Mouse (Mus musculus): ENCODE results near the gene Slc41a1.
"Not testable (repeated sequence)": the region's sequence is repeated elsewhere in the genome, so short reads cannot be mapped to it uniquely, and the experiment has no call there.

Slc41a1 gene

GRCm38 (mm10) chr1:131827207-131827786 lies at the start of gene Slc41a1:
Slc41a1 (plus strand) TSS chr1:131827493.
- peak; percentile 76 for DNase-seq (ENCODE audit: low read depth)

DNA sequence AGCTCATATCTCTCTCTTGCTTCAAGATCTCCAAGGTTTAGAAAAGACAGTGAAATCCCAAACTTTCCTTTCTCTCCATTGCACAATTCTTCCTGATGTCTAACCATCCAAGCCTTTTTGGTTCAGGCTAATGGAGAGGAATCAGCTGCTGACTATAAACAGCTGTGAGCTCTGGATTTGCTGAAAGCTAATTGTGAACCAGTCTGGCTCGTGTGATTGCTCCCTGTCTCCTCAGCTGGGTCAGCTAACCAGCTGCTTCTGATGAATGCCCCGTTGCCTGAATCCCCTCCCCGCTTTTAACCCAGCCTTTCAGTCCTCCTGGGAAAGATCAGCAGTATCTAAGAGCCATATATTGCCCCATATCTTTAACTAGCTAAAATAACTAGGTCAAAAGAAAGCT lies 32.7 kb upstream of the Slc41a1 start:
- no peak for DNase-seq (ENCODE audit: low read depth)

- DNase-seq (ENCODE audit: low read depth): no peak
Measured at GRCm38 (mm10) chr1:131795171-131795570, 32.1 kb upstream of the Slc41a1 start.

- no peak for DNase-seq (ENCODE audit: low read depth)
Measured at GRCm38 (mm10) chr1:131797202-131797909, 29.9 kb upstream of the Slc41a1 start, which contains the start of gene Pm20d1. Pm20d1 (plus strand) TSS chr1:131797381.

DNA sequence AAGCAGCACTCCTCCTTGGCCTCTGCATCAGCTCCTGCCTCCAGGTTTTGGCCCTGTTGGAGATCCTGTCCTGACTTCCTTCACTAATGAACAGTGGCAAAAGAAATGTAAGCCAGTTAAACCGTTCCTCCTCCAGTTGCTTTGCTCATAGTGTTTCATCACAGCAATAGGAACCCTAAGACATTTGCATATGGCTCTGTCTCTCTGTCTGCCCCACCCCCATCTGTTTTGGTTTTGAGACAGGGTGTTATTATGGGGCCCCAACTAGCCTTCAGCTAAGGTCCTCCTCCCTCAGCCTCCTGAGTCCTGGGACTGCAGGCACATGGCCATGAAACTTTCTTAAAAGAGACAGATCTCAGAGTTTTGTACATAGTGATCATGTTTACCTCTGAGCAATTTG lies 27.3 kb upstream of the Slc41a1 start:
- DNase-seq (ENCODE audit: low read depth): no peak

- DNase-seq (ENCODE audit: low read depth): no peak
Measured at GRCm38 (mm10) chr1:131801071-131801470, 26.2 kb upstream of the Slc41a1 start.

- no peak for DNase-seq (ENCODE audit: low read depth)
Measured at GRCm38 (mm10) chr1:131802652-131803051, 24.6 kb upstream of the Slc41a1 start.

GRCm38 (mm10) chr1:131804166-131804565 lies 23.1 kb upstream of the Slc41a1 start:
- DNase-seq (ENCODE audit: low read depth): no peak

DNA sequence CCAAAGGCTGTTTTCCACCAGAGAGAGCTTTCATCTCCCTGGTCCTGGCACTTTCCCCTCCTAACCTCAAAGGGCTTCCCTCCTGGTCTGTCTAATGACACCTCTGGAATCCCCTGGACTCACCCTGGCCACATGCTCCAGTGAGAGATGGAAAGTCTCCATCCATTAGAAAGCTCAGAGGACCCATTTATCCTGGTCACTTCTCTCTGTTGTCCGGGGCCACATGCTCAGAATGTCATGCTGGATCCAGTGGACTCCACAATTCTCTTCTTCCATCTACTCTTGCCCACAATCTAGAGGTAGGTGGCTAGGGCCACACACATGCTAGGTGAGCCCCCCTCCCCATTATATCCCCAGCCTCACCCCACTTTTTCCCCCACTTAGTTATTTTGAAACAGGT lies 18.3 kb upstream of the Slc41a1 start:
- DNase-seq (ENCODE audit: low read depth): no peak

- DNase-seq (ENCODE audit: low read depth): no peak
Measured at GRCm38 (mm10) chr1:131809651-131810050, 17.6 kb upstream of the Slc41a1 start.

GRCm38 (mm10) chr1:131811393-131811792 lies 15.9 kb upstream of the Slc41a1 start:
- DNase-seq (ENCODE audit: low read depth): no peak

DNA sequence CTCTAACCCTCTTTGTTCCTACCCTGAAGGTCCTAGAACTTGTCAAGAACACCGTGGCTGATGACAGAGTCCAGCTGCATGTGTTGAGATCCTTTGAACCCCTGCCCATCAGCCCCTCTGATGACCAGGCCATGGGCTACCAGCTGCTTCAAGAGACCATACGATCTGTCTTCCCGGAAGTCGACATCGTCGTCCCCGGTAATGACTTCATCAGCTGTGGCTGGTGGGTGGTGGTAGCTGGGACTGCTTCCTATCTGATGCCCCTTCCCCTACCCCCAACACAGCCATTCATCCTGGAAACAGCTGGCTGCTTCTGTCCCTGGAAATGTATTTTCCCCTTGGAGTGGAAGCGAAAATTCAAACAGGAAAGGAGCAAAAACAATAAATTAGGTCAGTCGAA lies 15.3 kb upstream of the Slc41a1 start:
- no peak for DNase-seq (ENCODE audit: low read depth)

DNA sequence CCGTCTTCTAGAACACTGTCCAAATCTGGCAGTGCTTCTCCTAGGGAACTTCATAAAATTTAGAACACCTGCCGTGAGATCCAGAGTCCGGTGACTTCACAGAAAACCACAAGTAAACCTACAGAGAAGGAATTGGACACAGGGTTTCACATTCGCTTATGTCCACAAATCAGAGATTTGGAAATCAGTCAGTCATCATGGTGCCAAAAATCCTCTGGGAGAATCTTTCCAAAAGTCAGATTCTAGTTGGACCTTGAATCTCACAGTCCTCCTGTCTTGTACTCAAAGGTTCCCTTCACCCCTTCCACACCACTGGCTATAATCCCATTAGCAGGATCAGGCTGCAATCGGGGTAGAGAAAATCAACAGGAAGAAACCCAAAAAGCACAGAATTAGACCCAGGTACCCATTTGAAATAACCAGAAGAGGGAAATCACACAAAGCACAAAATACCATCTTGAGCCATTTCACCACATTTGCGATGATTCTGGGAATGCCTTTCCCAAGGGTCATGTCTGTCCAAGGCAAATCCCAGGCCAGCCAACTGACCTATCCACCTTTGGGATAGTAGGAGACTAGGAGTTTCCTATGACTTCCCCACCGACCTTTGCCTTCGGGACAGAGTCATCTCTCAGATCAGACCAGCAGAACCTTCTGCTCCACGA lies 14.5 kb upstream of the Slc41a1 start:
- no peak for DNase-seq (ENCODE audit: low read depth)

DNA sequence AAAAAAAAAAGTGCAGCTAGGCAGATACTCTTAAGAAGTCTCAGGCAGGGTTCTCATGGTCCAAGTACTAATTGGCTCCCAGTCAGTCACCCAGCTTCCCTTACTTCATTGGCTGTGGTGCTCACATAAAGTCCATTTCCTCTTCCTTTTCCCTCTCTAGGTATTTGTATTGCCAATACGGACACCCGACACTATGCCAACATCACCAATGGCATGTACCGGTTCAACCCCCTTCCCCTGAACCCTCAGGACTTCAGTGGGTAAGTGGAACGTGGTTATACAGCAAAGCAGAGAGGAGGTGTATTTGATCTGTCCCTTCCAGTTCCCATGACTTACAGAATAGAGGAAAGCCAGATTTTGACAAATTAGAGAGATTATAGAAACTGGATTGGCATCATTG lies 13.6 kb upstream of the Slc41a1 start:
- DNase-seq (ENCODE audit: low read depth): no peak

GRCm38 (mm10) chr1:131814191-131814590 lies 13.1 kb upstream of the Slc41a1 start:
- DNase-seq (ENCODE audit: low read depth): peak; percentile 56

DNA sequence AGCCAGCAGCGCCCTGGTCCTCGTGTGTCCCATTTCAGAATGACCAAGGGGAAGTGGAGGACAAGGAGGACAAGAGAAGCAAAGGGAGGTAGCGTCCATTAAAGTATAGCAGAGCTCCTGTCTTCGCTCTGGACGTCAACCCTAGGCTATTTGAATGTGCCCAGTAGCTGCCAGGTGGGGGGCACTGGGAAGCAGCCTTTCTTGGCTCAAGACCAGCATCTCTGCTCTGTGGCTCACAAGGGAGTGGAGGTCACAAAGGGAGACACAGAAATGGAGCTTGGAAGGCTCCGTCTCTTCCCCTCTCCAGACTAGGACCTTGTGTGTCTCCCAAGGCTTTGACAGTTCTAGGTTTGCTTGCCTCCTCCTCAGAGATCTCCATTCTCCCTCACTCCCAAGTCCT lies 10.4 kb upstream of the Slc41a1 start:
- DNase-seq (ENCODE audit: low read depth): no peak

DNA sequence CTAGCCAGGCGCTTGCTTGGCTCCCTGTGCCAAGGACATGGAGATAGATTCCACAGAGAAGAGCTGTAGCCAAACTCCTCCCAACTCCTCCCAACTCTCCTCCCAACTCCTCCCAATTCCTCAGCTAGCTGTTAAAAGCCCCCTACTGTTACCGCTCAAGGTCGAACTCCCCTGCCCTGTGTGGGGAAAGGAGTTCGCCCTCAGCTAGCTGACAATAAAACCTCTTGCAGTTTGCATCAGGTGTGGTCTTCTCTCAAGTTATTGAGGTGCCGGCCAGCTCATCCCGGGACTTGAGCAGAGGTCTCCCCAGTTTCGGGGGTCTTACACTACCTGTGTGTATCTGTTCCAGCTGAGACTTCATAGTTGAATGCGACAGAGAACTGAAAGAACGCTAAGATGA lies 6.9 kb upstream of the Slc41a1 start:
- not testable (repeated sequence) for DNase-seq (ENCODE audit: low read depth)

GRCm38 (mm10) chr1:131820887-131821328 lies 6.4 kb upstream of the Slc41a1 start:
- DNase-seq (ENCODE audit: low read depth): peak; percentile 70

DNA sequence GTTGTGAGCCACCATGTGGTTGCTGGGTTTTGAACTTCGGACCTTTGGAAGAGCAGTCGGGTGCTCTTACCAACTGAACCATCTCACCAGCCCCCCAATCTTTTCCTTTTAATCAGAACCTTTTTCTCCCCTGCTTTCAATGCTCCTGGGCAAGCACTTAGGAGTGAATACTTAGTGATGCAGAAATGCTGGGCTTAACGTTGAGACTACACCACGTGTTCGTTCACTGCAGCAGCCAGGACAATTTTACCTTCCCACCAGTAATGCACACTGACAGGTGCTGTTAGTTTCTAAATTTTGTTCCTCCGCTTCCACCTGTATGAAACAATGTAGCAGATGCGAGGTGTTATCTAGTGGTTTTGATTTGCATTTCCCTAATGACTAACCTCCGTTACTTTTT lies 5.0 kb upstream of the Slc41a1 start:
- DNase-seq (ENCODE audit: low read depth): no peak

DNA sequence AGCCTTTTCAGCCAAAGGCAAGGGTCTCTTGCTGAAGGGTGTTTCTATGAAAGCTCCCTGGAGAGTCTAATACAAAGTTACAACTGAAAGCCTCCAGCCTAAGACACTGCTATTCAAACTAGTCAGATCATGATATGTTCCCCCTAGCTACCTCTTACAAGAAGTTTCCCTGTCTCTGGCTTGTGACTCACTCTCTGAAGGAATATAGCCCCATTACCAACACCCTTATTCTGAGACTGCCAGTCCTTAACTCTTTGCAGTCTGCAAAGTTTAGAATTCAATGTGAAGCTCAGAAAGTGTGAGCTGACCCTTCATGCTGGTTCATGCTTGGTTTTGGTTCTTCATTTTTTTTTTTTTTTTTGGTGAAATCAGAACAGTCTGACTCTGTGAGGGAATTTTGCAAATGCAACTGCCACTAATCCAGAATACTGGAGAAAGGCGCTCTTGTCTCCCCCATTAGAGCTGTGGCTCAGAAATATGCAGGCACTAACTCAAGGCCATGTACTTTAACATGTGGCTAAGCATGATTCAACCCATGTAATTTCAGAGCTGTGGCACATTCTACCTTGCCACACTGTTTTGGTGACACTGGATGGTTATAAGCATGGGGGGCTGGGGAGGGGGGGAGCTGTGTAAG lies 4.3 kb upstream of the Slc41a1 start:
- DNase-seq (ENCODE audit: low read depth): no peak

- no peak for DNase-seq (ENCODE audit: low read depth)
Measured at GRCm38 (mm10) chr1:131823563-131823962, 3.7 kb upstream of the Slc41a1 start.

- DNase-seq (ENCODE audit: low read depth): no peak
Measured at GRCm38 (mm10) chr1:131824528-131825181, 2.6 kb upstream of the Slc41a1 start.
